Mouse (Mus musculus) midbrain, embryonic 11.5 days (tissue): ENCODE measurements around the gene Nxn. TPM values are rescaled to one million over a fixed set of nuclear protein-coding genes. Genes with fewer than 3 reads are reported as not detected.

Source experiments
- ATAC-seq: fragments of 200-750 bp; cut with Nextera tagmentation; 2 replicates; pipeline ENCODE4 v1.8.0; 2017; ENCODE audit warnings: moderate TSS enrichment, moderate library complexity; ENCODE audit not compliant: low FRiP score
- DNase-seq: peaks from one replicate; pipeline ENCODE4 v3.0.0; 2015; ENCODE audit warnings: low spot score; ENCODE audit errors: missing footprints
- H3K27ac ChIP-seq: fragments of 300-500 bp; sonication (generic); 2 replicates; pipeline ENCODE4 v1.5.1; 2014; ENCODE audit warnings: low read depth, low read length
- H3K27me3 ChIP-seq: fragments of 300-500 bp; sonication (generic); 2 replicates; pipeline ENCODE4 v1.6.1; 2014; ENCODE audit warnings: mild to moderate bottlenecking, low read length, moderate library complexity, mixed read lengths; ENCODE audit not compliant: control insufficient read depth, insufficient read depth
- H3K36me3 ChIP-seq: fragments of 300-500 bp; sonication (generic); 2 replicates; pipeline ENCODE4 v1.6.1; 2014; ENCODE audit warnings: mild to moderate bottlenecking, low read length, moderate library complexity, mixed read lengths; ENCODE audit not compliant: control insufficient read depth, insufficient read depth
- H3K4me1 ChIP-seq: fragments of 300-500 bp; sonication (generic); 2 replicates; pipeline ENCODE4 v1.6.1; 2014; ENCODE audit warnings: low read length; ENCODE audit not compliant: control insufficient read depth, insufficient read depth
- H3K4me2 ChIP-seq: fragments of 300-500 bp; sonication (generic); 2 replicates; pipeline ENCODE4 v1.6.1; 2014; ENCODE audit warnings: mild to moderate bottlenecking, moderate library complexity
- H3K4me3 ChIP-seq: fragments of 300-500 bp; sonication (generic); 2 replicates; pipeline ENCODE4 v1.5.1; 2014; ENCODE audit warnings: low read depth, low read length
- H3K9ac ChIP-seq: fragments of 300-500 bp; sonication (generic); 2 replicates; pipeline ENCODE4 v1.6.1; 2014; ENCODE audit warnings: low read length
- H3K9me3 ChIP-seq: fragments of 300-500 bp; sonication (generic); 2 replicates; pipeline ENCODE4 v1.6.1; 2016; ENCODE audit warnings: low read length; ENCODE audit not compliant: control insufficient read depth
- whole genome bisulfite sequencing: fragments of 180-500 bp; shearing (Covaris S2); extraction: QIAGEN DNeasy Blood & Tissue Kit; methylation state at CpG from one replicate; pipeline ENCODE4 v1.1.7; 2014; 5-methylcytosine and 5-hydroxymethylcytosine counted together
- polyA plus RNA-seq: library from polyadenylated mRNA; unstranded; fragments of >200 nt; fragmentation: Nextera tagmentation; extraction: Ambion mirVana; gene quantifications from 2 replicates; pipeline ENCODE4 v1.2.1, GENCODE M21; 2014

Nxn gene
- polyA plus RNA-seq, 1 experiment from 2014 or later = 51.3 TPM

- no peak overlapping the region for H3K4me2 ChIP-seq
- peaks cover 3% of the 10 kb centered on the region; the same call in 1 of the 2 replicates for H3K36me3 ChIP-seq
- H3K9ac ChIP-seq = no peak overlapping the region
- H3K9me3 ChIP-seq = no peaks in the 10 kb centered on the region
- H3K27ac ChIP-seq = no peak overlapping the region
- H3K4me1 ChIP-seq = peaks cover 22% of the 10 kb centered on the region
- no peak overlapping the region for H3K4me3 ChIP-seq
- ATAC-seq = no peak
- 81% methylated on average over 4 of the region's 4 CpGs for WGBS
- DNase-seq = no peak
- no peaks in the 10 kb centered on the region for H3K27me3 ChIP-seq
Measured at GRCm38 (mm10) chr11:76255431-76256001, 143.4 kb downstream of the Nxn start.

GRCm38 (mm10) chr11:76253918-76254264 lies 145.0 kb downstream of the Nxn start:
- DNase-seq (peak; percentile 82), ATAC-seq (no peak)
- Histone ChIP-seq H3K9ac (no peak overlapping the region), H3K4me3 (no peak overlapping the region), H3K27me3 (no peaks in the 10 kb centered on the region), H3K9me3 (no peaks in the 10 kb centered on the region), H3K4me2 (no peak overlapping the region), H3K27ac (peak overlapping the region; percentile 44), H3K4me1 (peaks cover 9% of the 10 kb centered on the region), H3K36me3 (peaks cover 3% of the 10 kb centered on the region; the same call in 1 of the 2 replicates)
- 84% methylated on average over 4 of the region's 4 CpGs for WGBS

- Histone ChIP-seq H3K9ac (peak overlapping the region; percentile 5; the same call in 1 of the 2 replicates), H3K4me1 (peaks cover 7% of the 10 kb centered on the region), H3K9me3 (no peaks in the 10 kb centered on the region), H3K27ac (peak overlapping the region; percentile 44), H3K36me3 (peaks cover 3% of the 10 kb centered on the region; the same call in 1 of the 2 replicates), H3K4me2 (no peak overlapping the region), H3K27me3 (no peaks in the 10 kb centered on the region), H3K4me3 (no peak overlapping the region)
- DNase-seq (peak; percentile 98), ATAC-seq (peak; percentile 76)
- WGBS = 52% methylated on average over 5 of the region's 5 CpGs
Measured at GRCm38 (mm10) chr11:76253145-76253917, 145.6 kb downstream of the Nxn start.

GRCm38 (mm10) chr11:76252036-76252435 lies 146.9 kb downstream of the Nxn start:
- Histone ChIP-seq H3K27me3 (no peaks in the 10 kb centered on the region), H3K4me2 (no peak overlapping the region), H3K9me3 (no peaks in the 10 kb centered on the region), H3K36me3 (peaks cover 3% of the 10 kb centered on the region; the same call in 1 of the 2 replicates), H3K4me3 (no peak overlapping the region), H3K9ac (no peak overlapping the region), H3K27ac (no peak overlapping the region), H3K4me1 (peaks cover 7% of the 10 kb centered on the region)
- ATAC-seq = no peak
- DNase-seq = no peak
- WGBS = 68% methylated on average over 3 of the region's 3 CpGs

GRCm38 (mm10) chr11:76247239-76247638 lies 151.7 kb downstream of the Nxn start:
- no peaks in the 10 kb centered on the region for H3K27me3 ChIP-seq
- DNase-seq (no peak), ATAC-seq (no peak)
- H3K27ac ChIP-seq = no peak overlapping the region
- H3K4me2 ChIP-seq = no peak overlapping the region
- peaks cover 3% of the 10 kb centered on the region; the same call in 1 of the 2 replicates for H3K36me3 ChIP-seq
- no peaks in the 10 kb centered on the region for H3K9me3 ChIP-seq
- H3K4me1 ChIP-seq = peaks cover 10% of the 10 kb centered on the region
- H3K9ac ChIP-seq = no peak overlapping the region
- no peak overlapping the region for H3K4me3 ChIP-seq
- WGBS = 42% methylated on average over 2 of the region's 2 CpGs

- H3K36me3 ChIP-seq = peaks cover 3% of the 10 kb centered on the region; the same call in 1 of the 2 replicates
- H3K9ac ChIP-seq = no peak overlapping the region
- no peak for ATAC-seq
- DNase-seq = no peak
- H3K9me3 ChIP-seq = no peaks in the 10 kb centered on the region
- H3K27ac ChIP-seq = no peak overlapping the region
- H3K4me2 ChIP-seq = no peak overlapping the region
- H3K4me3 ChIP-seq = no peak overlapping the region
- H3K4me1 ChIP-seq = peaks cover 10% of the 10 kb centered on the region
- no peaks in the 10 kb centered on the region for H3K27me3 ChIP-seq
Measured at GRCm38 (mm10) chr11:76246439-76246838, 152.5 kb downstream of the Nxn start.

- Histone ChIP-seq H3K4me3 (peak overlapping the region; percentile 63), H3K9me3 (no peaks in the 10 kb centered on the region), H3K27me3 (no peaks in the 10 kb centered on the region), H3K4me1 (peaks cover 10% of the 10 kb centered on the region), H3K36me3 (no peaks in the 10 kb centered on the region; the same call in 1 of the 2 replicates), H3K27ac (no peak overlapping the region), H3K4me2 (peak overlapping the region; percentile 89), H3K9ac (peak overlapping the region; percentile 80)
- DNase-seq = no peak
- WGBS = 5% methylated on average over 34 of the region's 34 CpGs
- ATAC-seq = no peak; the same call in 1 of the 2 replicates
Measured at GRCm38 (mm10) chr11:76243811-76244546, 155.0 kb downstream of the Nxn start.

GRCm38 (mm10) chr11:76242901-76243810 lies 155.8 kb downstream of the Nxn start, which contains the start of the genes Mrm3 and Glod4:
Gene Mrm3 (plus strand): TSS chr11:76243715.
Gene Glod4 (minus strand): TSS chr11:76243725.
- no peaks in the 10 kb centered on the region for H3K9me3 ChIP-seq
- no peaks in the 10 kb centered on the region; the same call in 1 of the 2 replicates for H3K36me3 ChIP-seq
- ATAC-seq = peak; percentile 90
- H3K4me1 ChIP-seq = peaks cover 10% of the 10 kb centered on the region
- H3K9ac ChIP-seq = peak within 1 kb of the TSS; percentile 80
- no peaks in the 10 kb centered on the region for H3K27me3 ChIP-seq
- WGBS = under 1% methylated on average over 61 of the region's 61 CpGs
- peak within 1 kb of the TSS; percentile 89 for H3K4me2 ChIP-seq
- H3K27ac ChIP-seq = no peak within 1 kb of the TSS
- peak; percentile 100 for DNase-seq
- peak within 1 kb of the TSS; percentile 63 for H3K4me3 ChIP-seq
